Mouse (Mus musculus) heart, postnatal 0 days (tissue): ENCODE data around the gene Pdpr. TPM values are rescaled to one million over a fixed set of nuclear protein-coding genes. Genes with fewer than 3 reads are reported as not detected.

Experiments
- ATAC-seq: fragments of 200-750 bp; cut with Nextera tagmentation; 2 replicates; pipeline ENCODE4 v1.8.0; 2017; ENCODE audit warnings: low read depth, moderate number of reproducible peaks, moderate library complexity; ENCODE audit not compliant: insufficient read depth
- DNase-seq: peaks from one replicate; pipeline ENCODE4 v3.0.0-alpha.2; 2016; ENCODE audit warnings: low spot score
- H3K27ac ChIP-seq: fragments of 300-500 bp; sonication (generic); 2 replicates; pipeline ENCODE4 v1.5.1; 2014; ENCODE audit warnings: low read depth, mild to moderate bottlenecking
- H3K27me3 ChIP-seq: fragments of 300-500 bp; sonication (generic); 2 replicates; pipeline ENCODE4 v1.6.1; 2014; ENCODE audit warnings: low read length, mixed read lengths; ENCODE audit not compliant: control insufficient read depth, insufficient read depth
- H3K36me3 ChIP-seq: fragments of 300-500 bp; sonication (generic); replicated peaks from 2 replicates; pipeline ENCODE4 v1.6.1; 2014; ENCODE audit warnings: low read length, mixed read lengths; ENCODE audit not compliant: control insufficient read depth, insufficient read depth
- H3K4me1 ChIP-seq: fragments of 300-500 bp; sonication (generic); 2 replicates; pipeline ENCODE4 v1.6.1; 2014; ENCODE audit warnings: antibody characterized with exemption; ENCODE audit not compliant: control insufficient read depth, insufficient read depth
- H3K4me2 ChIP-seq: fragments of 300-500 bp; sonication (generic); 2 replicates; pipeline ENCODE4 v1.6.1; 2014; ENCODE audit warnings: low read depth, mild to moderate bottlenecking, low read length, moderate library complexity
- H3K4me3 ChIP-seq: fragments of 300-500 bp; sonication (generic); 2 replicates; pipeline ENCODE4 v1.5.1; 2014; ENCODE audit warnings: low read depth, low read length
- H3K9ac ChIP-seq: fragments of 300-500 bp; sonication (generic); replicated peaks from 2 replicates; pipeline ENCODE4 v1.6.1; 2014; ENCODE audit warnings: low read depth, low read length, mixed read lengths
- H3K9me3 ChIP-seq: fragments of 300-500 bp; sonication (generic); replicated peaks from 2 replicates; pipeline ENCODE4 v1.6.1; 2016; ENCODE audit warnings: low read length; ENCODE audit not compliant: control insufficient read depth
- CTCF ChIP-seq: IDR thresholded peaks from 2 replicates; pipeline ENCODE4 v1.5.1; 2016; ENCODE audit warnings: antibody characterized with exemption, control low read depth, low read depth
- EP300 ChIP-seq: IDR thresholded peaks from 2 replicates; pipeline ENCODE4 v1.6.1; 2016; ENCODE audit warnings: antibody characterized with exemption, low read depth
- WGBS: fragments of 180-500 bp; shearing (Covaris S2); extraction: QIAGEN DNeasy Blood & Tissue Kit; methylation state at CpG from one replicate; pipeline ENCODE4 v1.1.7; 2014; 5-methylcytosine and 5-hydroxymethylcytosine counted together
- polyA plus RNA-seq: library from polyadenylated mRNA; unstranded; fragments of >200 nt; fragmentation: Nextera tagmentation; extraction: Ambion mirVana; gene quantifications from 2 replicates; pipeline ENCODE4 v1.2.1, GENCODE M21; 2015
- total RNA-seq: library from RNA; depleted of rRNA; stranded (reverse); fragments of >200 nt; gene quantifications from 2 replicates; pipeline ENCODE4 v1.2.3, GENCODE M21; 2014; ENCODE audit warnings: low replicate concordance

The Pdpr gene
- total and polyA plus RNA-seq, 2 experiments from 2014 or later: 17.9 to 67.8 TPM

- no peak for DNase-seq
- Histone ChIP-seq H3K36me3 (peaks cover 50% of the 10 kb centered on the region), H3K9ac (no peak overlapping the region), H3K27ac (no peak overlapping the region), H3K4me3 (no peak overlapping the region), H3K4me2 (no peak overlapping the region), H3K27me3 (no peaks in the 10 kb centered on the region), H3K9me3 (no peaks in the 10 kb centered on the region), H3K4me1 (peaks cover 10% of the 10 kb centered on the region; the same call in 1 of the 2 replicates)
- ATAC-seq: no peak
- 66% methylated on average over 2 of the region's 2 CpGs for WGBS
- TF ChIP-seq EP300: no peak
Observed at GRCm38 (mm10) chr8:111055661-111056060, 38.8 kb upstream of the Pdpr start.

GRCm38 (mm10) chr8:111056158-111056663 is 38.2 kb upstream of the Pdpr start, which contains the start of gene Exosc6:
TSS of gene Exosc6 (plus strand) at chr8:111056339.
- Histone ChIP-seq H3K9ac (peak within 1 kb of the TSS; percentile 77), H3K27me3 (no peaks in the 10 kb centered on the region), H3K9me3 (no peaks in the 10 kb centered on the region), H3K4me3 (peak within 1 kb of the TSS; percentile 94), H3K27ac (peak within 1 kb of the TSS; percentile 71), H3K4me2 (peak within 1 kb of the TSS; percentile 100), H3K36me3 (peaks cover 45% of the 10 kb centered on the region), H3K4me1 (peaks cover 10% of the 10 kb centered on the region; the same call in 1 of the 2 replicates)
- TF ChIP-seq EP300 (no peak), CTCF (peak; percentile 93)
- 1% methylated on average over 56 of the region's 68 CpGs for WGBS
- ATAC-seq (peak; percentile 96), DNase-seq (peak; percentile 95)

GRCm38 (mm10) chr8:111056691-111057293 is 37.6 kb upstream of the Pdpr start:
- Histone ChIP-seq H3K4me1 (peaks cover 10% of the 10 kb centered on the region; the same call in 1 of the 2 replicates), H3K27me3 (no peaks in the 10 kb centered on the region), H3K27ac (peak overlapping the region; percentile 71), H3K36me3 (peaks cover 39% of the 10 kb centered on the region), H3K9me3 (no peaks in the 10 kb centered on the region), H3K9ac (peak overlapping the region; percentile 77), H3K4me2 (peak overlapping the region; percentile 100), H3K4me3 (peak overlapping the region; percentile 94)
- TF ChIP-seq CTCF (no peak), EP300 (no peak)
- ATAC-seq (peak; percentile 67), DNase-seq (no peak)
- under 1% methylated on average over 41 of the region's 63 CpGs for WGBS

- DNase-seq (no peak), ATAC-seq (no peak)
- H3K4me2 ChIP-seq: no peak overlapping the region
- no peak overlapping the region for H3K4me3 ChIP-seq
- H3K27ac ChIP-seq: no peak overlapping the region
- WGBS: 53% methylated on average over 2 of the region's 2 CpGs
- H3K36me3 ChIP-seq: peaks cover 16% of the 10 kb centered on the region
- H3K4me1 ChIP-seq: peaks cover 10% of the 10 kb centered on the region; the same call in 1 of the 2 replicates
- TF ChIP-seq EP300: no peak
- no peak for TF ChIP-seq CTCF
- no peaks in the 10 kb centered on the region for H3K9me3 ChIP-seq
- no peaks in the 10 kb centered on the region for H3K27me3 ChIP-seq
- H3K9ac ChIP-seq: no peak overlapping the region
Observed at GRCm38 (mm10) chr8:111058946-111059572, 35.4 kb upstream of the Pdpr start.

- peak overlapping the region; percentile 71 for H3K4me2 ChIP-seq
- 3% methylated on average over 14 of the region's 14 CpGs for WGBS
- peak overlapping the region; percentile 59 for H3K4me3 ChIP-seq
- no peaks in the 10 kb centered on the region for H3K9me3 ChIP-seq
- no peaks in the 10 kb centered on the region for H3K36me3 ChIP-seq
- TF ChIP-seq CTCF (no peak), EP300 (no peak)
- H3K27me3 ChIP-seq: no peaks in the 10 kb centered on the region
- no peak for ATAC-seq
- H3K9ac ChIP-seq: peak overlapping the region; percentile 33
- peaks cover 10% of the 10 kb centered on the region; the same call in 1 of the 2 replicates for H3K4me1 ChIP-seq
- H3K27ac ChIP-seq: no peak overlapping the region
- no peak for DNase-seq
Observed at GRCm38 (mm10) chr8:111061688-111062071, 32.8 kb upstream of the Pdpr start.
